Mouse (Mus musculus) kidney, adult 11 months (tissue): ENCODE results near the gene Lclat1.

Experiments
- DNase-seq: peaks from one replicate; pipeline ENCODE4 v3.0.0; 2022

The Lclat1 gene

GRCm38 (mm10) chr17:73203642-73204332 lies 96.0 kb downstream of the Lclat1 start:
- no peak for DNase-seq

DNA sequence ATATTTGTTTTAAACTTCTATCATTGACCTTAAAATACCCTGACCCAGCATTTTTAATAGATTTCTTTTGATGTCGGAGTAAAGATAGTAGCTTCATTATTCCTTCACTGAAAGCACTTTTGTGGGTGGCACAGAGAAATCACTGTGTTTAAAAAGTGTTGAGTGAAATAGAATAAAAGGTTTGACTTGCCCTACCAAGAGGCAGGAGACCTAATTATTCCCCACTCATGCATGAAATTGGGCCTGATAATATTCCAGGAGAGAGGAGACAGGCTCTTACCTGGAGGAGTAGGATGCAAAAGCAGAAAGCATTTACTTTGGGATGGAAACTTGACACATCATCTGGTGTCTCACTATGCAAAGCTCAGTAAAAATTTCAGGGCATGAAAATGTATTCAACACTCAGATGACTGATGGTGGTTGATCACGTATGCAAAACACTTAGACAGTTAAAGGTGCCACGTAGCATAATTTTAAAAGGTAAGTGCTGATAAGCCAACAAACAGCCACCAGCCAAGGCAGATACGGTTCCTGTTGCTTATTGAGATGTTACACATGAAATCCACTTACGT lies 103.3 kb downstream of the Lclat1 start:
- no peak for DNase-seq

- no peak for DNase-seq
Measured at GRCm38 (mm10) chr17:73212754-73213153, 105.0 kb downstream of the Lclat1 start.

DNA sequence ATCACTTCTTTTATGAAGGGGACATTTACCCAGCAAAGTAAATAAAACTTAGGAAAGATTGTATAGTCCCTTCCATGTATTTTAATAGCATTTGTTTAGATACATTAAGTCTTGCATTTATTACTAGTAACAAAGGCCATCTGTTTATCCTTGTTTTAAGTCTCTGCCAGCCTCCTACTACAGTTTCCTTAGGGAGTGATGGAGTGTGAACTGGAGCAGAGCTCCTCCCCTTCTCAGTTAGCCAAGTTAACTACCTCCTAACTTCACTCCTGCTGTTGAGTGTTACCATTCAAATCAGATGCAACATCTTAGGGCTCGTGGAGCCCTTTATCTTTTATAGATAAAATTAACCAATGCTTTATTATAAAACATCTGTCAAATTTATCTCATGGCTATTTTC lies 105.4 kb downstream of the Lclat1 start:
- DNase-seq, result no peak

DNA sequence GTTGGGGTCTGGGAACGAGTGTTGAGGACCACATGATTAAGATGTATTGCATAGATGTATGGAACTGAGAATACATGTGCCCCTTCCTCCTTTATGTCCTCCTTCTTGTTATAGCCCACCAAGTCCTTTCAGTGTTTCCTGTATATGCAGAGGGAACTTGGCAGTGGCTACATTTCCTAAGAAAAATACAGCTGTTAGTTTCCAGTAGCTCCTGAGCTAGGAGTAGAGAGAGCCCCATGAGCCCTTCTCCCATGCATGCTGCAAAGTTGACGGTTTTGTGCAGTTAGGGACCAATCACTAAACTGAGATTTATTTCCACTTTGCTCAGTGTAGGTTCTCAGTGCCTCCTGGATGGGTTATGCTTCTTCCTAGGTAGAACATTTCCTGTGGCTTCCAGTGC lies 105.9 kb downstream of the Lclat1 start:
- no peak for DNase-seq

- DNase-seq, result no peak
Measured at GRCm38 (mm10) chr17:73217274-73217673, 109.5 kb downstream of the Lclat1 start.

DNA sequence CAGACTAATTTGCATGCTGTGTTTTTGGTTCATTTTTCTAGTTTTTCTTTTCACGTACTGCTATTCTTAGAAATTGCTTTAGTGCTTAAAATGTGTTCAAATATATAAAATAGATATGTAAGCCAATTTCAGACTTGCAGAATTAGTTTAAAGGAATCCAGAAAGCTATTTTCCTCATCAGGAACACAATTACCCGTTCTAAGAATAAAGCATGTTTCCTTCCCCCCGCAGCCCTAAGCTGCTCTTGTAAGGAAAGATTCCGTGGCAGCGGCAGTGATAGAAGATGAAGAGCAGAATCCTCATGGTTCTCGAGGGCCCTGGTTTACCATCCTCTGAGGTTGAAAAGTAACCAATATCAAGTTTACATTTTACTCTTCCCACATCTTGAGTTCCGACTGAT lies 113.0 kb downstream of the Lclat1 start:
- DNase-seq, result no peak

- DNase-seq, result no peak
Measured at GRCm38 (mm10) chr17:73222077-73222476, 114.3 kb downstream of the Lclat1 start.

DNA sequence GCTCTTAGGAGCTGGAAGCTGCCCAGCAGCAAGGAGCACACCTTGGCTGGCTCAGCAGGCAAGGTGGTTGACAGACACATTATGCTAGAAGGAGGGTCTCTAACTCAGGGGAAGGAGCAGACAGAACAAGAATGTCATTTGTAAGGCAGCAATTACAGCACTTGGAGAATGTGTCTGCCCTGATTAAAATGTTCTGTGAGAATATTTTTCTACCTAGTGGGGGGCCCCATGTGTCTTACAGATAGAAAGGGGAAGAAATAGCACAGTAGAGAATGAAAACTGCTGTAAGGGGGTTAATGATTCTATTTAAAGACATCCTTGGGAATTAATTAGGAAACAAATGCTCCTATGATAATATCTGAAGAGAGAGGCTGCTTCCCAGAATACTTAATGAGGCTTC lies 117.7 kb downstream of the Lclat1 start:
- DNase-seq, result no peak

DNA sequence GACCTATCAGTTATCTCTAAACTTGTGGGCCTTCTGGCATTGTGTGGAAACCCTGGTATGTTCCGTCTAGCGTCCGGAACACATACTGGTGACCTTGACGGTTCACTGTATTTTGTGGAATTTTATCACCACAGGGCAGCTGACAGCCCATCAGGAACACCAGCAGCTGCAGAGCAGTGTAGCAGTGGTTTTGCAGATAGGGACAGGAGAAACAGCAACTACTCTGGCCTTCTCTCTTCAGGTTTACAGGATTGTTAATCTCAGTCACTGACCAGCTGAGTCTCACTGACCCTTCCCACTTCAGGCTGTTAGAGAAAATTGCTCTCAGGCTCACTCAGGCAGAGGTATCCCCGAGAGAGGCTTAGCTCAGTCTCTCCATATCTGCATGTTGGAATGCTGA lies 118.2 kb downstream of the Lclat1 start:
- peak; percentile 19 for DNase-seq

DNA sequence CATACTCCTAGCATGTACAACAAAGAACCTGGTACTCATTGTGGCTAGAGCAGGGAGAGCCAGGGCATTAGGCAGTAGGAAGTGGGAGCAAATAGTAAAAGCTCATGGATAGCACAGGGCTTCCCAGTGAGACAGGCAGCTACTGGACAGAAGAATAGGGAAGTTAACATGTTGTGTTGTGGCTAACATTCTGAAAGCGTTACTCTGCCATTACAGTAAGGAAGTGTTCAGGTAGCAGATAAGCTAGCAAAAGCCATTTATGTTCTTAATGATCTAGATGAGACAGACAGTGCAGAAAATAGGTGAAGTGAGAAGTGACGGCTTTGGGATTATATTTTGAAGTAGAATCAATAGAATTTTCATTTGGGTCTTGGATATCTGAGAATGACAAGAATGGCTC lies 118.8 kb downstream of the Lclat1 start:
- DNase-seq, result no peak

DNA sequence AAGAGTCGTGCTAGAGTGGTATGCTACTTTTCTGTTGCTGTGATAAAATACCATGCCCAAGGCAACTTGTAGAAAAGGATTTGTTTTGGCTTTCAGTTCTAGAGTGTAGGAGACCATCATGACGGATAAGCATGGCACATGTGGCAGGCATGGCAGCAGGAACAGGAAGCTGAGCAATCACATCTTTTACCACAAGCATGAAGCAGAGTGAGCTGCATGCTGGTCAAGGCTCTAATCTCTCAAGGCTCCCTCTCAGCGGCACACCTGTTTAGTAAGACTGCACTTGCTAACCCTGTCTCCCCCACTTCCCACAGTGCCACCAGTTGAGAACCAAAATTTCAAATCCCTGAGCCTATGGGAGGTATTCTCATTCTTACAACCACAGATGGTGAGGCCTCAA lies 119.6 kb downstream of the Lclat1 start:
- DNase-seq, result no peak

GRCm38 (mm10) chr17:73229445-73230155 lies 121.8 kb downstream of the Lclat1 start:
- DNase-seq, result no peak

DNA sequence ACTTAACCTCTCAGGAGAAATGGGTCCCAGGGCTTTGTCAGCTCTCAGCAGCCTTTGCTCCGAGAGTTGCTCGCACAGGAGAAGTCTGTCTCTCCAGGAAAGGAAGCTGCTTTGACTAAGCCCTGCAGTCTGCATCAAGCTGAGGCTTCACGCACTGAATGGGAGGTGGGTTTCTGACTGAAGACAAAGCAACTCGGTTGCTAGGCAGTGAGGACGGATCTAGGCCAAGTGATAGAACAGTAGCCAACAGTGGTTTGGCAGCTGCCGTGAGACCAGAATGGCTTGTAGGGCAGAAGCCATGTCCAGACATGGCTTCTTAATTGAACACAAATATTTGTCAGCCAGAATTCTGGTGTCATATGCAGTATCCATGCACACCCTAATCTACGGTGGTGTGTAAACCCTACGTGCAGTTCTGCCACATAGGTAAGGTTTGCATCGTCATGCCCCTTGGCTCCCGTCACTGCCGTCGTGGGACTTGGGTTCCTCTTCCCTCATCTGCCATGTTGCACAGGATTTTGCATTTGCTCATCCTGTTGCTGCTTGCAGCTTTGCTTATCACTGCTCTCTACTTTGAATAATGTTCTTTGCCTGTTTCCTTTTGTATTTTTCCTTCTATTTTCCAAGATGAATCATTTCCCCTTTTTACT lies 122.7 kb downstream of the Lclat1 start:
- no peak for DNase-seq

GRCm38 (mm10) chr17:73231337-73231736 lies 123.6 kb downstream of the Lclat1 start:
- no peak for DNase-seq

DNA sequence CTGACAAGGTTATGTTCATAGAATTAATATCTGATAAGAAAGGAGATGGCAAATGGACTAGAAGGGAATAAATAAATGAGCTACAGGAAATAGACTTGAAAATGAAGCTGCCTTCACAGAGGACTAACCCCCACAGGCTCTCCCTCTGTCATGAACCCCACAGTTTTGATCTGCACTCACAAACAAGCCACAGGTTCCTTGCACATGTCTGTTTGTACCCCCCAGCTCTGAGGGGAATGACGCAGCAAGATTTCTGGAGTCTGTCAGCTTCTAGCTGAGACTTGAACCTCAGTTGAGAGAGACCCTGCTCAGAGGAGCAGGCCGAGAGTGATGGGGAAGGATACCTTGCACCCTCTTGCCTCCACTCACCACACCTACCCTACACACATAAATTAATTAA lies 124.8 kb downstream of the Lclat1 start:
- no peak for DNase-seq

- no peak for DNase-seq
Measured at GRCm38 (mm10) chr17:73233975-73234374, 126.2 kb downstream of the Lclat1 start.

DNA sequence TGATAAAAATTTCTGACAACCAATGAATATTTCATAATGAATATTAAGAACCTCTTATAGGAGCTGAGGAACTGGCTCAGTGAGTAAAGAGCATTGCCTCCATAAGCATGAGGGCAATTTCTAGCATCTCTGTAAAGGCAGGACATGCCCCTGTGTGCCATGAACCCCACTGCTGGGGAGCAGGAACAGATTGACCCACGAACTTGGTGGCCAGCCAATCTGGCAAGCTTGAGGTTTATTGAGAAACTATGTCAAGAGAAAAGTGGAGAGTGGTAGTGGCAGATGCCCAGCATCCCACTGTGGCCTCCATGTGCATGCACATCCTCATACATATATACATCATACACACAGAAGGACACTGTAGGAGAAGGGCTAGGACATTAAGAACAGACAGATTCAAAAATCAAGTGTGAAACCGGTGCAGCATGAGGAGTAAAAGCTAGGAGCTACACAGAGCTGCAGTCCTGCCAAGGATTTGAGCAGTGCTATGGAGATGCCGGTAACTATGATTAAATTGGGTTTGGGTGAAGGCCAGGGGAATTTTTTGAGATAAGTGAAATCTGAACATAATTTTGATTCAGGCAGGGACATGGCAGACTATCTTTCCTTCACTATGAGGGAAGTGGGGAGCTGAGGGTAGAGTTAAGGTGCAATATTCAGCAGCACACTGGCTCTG lies 129.5 kb downstream of the Lclat1 start:
- no peak for DNase-seq

DNA sequence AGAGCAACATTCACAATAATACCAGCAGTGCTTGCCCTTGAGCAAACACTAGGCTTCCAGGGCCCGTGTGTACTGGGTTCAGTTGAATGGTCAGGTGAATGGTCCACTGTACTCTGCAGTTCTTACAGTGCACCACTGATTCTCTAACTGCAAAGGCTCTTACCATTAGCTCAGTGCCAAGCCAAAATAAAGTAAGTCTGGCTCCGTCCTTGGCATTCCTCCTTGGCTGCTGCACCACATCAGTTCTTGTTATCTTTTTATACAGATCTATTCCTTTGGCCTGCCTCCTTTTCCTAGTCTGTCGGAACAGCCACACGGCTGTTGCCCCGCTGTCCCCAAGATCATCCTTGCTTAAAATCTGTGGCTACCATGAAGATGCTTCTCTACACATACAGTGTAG lies 130.7 kb downstream of the Lclat1 start:
- no peak for DNase-seq

DNA sequence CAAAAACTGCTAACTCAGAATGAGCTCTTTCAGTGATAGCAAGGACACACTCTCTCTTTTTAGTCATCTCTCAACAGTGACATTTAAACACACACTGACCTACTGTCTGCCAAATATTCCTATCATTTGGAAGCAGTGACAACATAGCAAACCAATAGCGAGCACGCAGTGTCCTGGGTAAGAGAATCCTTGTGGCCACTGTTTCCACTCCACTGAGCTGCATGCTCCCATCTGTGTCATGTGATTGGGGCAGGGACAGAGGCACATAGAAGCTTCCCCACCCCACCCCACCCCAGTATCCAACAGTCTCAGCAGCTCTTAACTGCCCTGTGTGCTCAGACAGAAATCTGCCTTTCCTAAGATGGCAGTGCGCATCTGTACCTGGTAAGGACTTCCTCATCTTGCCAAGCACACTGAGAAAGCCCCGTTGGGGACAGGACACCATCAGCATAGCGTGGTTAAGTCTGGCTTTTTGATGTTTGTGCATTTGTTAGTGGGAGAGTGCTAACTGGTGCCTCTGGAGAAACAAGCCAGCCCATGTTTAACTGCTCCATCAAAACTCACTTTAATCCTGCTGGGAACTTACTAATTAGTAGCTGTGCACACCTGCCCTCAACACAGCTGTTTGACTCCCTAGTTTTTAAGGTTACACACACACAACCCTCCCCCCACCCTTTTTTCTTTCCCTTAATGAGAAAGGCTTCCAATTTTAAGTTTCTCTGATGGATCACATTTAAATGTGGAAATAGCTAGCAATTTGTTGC lies 133.5 kb downstream of the Lclat1 start:
- DNase-seq, result no peak

DNA sequence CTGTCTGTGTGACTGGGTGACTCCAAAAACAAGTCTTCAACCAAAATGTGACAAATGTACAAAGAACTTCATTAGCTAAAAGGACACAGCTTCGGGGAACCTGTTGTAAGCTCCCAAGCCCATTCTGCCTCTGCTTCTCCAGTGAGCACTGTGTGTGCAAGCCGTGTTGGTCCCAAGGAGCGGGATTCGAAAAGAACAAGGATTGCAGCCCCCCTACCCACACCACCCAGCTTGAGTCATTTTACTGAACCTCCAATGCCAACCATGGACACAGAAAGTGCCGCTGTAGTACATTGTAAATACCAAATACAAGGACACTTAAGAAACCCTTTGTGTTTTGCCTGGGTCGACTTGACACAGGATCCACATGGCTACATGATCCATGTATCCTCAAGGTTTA lies 135.9 kb downstream of the Lclat1 start:
- DNase-seq, result no peak

DNA sequence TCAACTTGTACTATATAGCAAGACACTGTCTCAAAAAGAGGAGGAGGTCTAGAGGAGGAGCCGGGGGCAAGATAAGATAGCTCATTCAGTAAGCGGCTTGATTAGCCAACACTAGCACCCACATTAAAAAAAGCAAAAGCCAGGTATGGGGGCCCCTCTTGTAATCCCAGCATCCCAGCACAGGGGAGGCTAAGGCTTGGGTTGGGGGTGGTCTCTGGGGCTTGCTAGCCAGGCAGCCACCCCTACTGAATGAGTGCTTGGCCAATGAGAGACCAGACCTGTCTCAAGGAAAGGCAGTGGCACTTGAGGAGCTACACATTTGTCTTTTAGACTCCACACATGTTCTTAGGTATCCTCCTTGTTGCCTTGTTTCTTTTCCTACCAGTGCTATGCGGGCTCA lies 136.8 kb downstream of the Lclat1 start:
- no peak for DNase-seq
